Mouse (Mus musculus): ENCODE results near the gene Preb. TPM values are rescaled to one million over a fixed set of nuclear protein-coding genes. Genes with fewer than 3 reads are reported as not detected.

The Preb gene
- polyA plus RNA-seq, 1 experiment from 2014 or later: 124 TPM

DNA sequence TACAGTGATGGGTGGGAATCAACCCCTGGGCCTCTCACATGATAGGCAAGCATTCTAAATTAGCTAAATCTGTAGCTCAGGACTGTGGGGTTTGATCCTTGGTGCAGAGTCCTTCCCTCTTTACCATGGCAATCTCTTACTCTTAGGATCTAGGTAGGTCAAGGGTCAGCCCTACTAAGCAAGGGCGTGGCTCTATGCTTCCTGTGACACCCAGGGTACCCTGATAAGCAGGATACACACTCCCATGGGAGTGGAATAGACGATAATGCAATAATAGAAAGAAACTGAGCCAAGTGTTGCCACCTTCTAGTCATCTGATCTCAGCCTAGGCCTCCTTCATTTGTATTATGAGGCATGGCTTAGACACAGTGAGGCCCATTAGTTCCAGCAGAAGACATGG, 9.3 kb upstream of the Preb start:
- 67% methylated on average over 2 of the region's 2 CpGs for WGBS
- no peak overlapping the region for H3K9ac ChIP-seq
- no peaks in the 10 kb centered on the region for H3K4me1 ChIP-seq (replicated peaks)
- ATAC-seq (ENCODE audit: low FRiP score, low read depth): no peak
- no peak overlapping the region for H3K4me2 ChIP-seq
- H3K9me3 ChIP-seq: no peaks in the 10 kb centered on the region
- H3K36me3 ChIP-seq: no peaks in the 10 kb centered on the region
- no peak overlapping the region for H3K27ac ChIP-seq (replicated peaks)
- no peak overlapping the region for H3K4me3 ChIP-seq
- no peaks in the 10 kb centered on the region for H3K27me3 ChIP-seq

- Histone ChIP-seq H3K27me3 (no peaks in the 10 kb centered on the region), H3K36me3 (no peaks in the 10 kb centered on the region), H3K4me2 (no peak within 1 kb of the TSS), H3K27ac (replicated peaks) (no peak within 1 kb of the TSS), H3K9me3 (no peaks in the 10 kb centered on the region), H3K4me3 (no peak within 1 kb of the TSS), H3K9ac (no peak within 1 kb of the TSS), H3K4me1 (replicated peaks) (no peaks in the 10 kb centered on the region)
- 67% methylated on average over 8 of the region's 8 CpGs for whole genome bisulfite sequencing
- no peak for ATAC-seq (ENCODE audit: low FRiP score, low read depth)
Measured at GRCm38 (mm10) chr5:30968416-30968815, 8.3 kb upstream of the Preb start, which contains the start of gene Tcf23. Gene Tcf23 (plus strand): TSS chr5:30968662.

DNA sequence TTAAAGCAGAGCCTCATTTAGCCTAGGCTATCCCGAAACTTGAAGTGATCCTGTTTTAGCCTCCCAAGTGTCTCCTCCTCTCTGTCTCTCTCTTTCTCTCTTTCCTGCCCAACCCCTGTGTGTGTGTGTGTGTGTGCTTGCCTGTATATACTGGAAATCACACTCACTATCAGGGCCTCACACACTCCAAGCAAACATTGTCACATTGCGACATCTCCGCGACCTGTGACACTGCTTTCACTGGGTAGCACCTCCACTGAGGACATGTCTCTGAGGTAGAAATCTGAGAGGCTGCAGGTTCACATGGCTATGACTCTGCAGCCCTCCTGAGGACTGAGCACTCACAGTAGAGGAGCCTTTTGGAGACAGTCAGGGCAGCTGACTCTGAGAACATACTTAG, 6.0 kb upstream of the Preb start:
- Histone ChIP-seq H3K27me3 (no peaks in the 10 kb centered on the region), H3K4me2 (no peak overlapping the region), H3K9me3 (no peaks in the 10 kb centered on the region), H3K4me1 (replicated peaks) (no peaks in the 10 kb centered on the region), H3K9ac (no peak overlapping the region), H3K36me3 (no peaks in the 10 kb centered on the region), H3K4me3 (no peak overlapping the region), H3K27ac (replicated peaks) (no peak overlapping the region)
- 91% methylated on average over 4 of the region's 4 CpGs for WGBS
- ATAC-seq (ENCODE audit: low FRiP score, low read depth): no peak

- Histone ChIP-seq H3K27ac (replicated peaks) (no peak overlapping the region), H3K4me2 (no peak overlapping the region), H3K9ac (no peak overlapping the region), H3K9me3 (no peaks in the 10 kb centered on the region), H3K4me1 (replicated peaks) (peaks cover 6% of the 10 kb centered on the region), H3K27me3 (no peaks in the 10 kb centered on the region), H3K36me3 (no peaks in the 10 kb centered on the region), H3K4me3 (no peak overlapping the region)
- no peak for ATAC-seq (ENCODE audit: low FRiP score, low read depth)
- 59% methylated on average over 3 of the region's 3 CpGs for WGBS
Measured at GRCm38 (mm10) chr5:30963916-30964315, 3.8 kb upstream of the Preb start.

DNA sequence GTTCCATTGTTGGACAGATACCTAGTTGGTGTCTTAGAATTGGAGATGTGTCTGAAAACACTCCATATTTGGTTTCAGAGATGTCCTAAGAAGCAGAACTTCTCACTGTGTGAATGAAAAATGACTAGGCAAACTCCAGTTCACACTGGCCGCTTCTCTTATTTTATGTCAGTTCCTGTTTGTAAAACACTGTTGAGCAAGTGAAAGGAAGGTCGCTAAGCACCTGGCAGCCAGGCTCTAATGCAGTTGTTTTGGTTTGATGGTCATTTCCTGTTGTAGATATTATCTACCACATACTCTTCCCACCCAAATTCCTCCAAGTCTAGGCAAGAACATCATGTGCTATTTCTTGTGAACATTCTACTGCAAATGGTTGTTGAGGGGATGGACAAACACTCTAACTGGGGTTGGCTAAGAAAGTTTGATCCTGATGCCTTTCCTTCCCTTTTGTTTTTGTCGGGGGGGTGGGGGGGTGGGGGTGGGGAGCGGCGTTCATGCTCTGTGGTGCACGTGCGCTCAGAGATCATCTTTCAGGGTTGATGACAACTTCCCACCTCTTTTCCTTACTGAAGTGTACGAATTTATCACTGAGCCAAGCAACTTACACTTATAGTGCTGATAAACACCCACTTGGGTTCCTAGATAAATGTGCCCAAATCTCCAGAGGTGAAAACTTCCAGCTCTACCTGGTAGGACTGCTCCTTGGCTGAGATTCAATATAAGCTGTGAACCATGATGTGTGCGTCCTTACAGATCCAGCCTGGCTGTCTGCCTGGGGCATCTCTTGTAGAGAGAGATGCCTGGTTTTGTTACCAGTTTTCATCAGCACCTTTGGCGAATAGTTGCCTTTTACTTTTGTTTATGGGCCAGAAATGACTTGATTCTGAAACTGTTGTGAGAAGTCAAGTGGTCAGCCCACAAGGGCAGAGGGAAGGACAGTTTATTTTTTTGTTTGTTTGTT, 1.7 kb upstream of the Preb start:
- Histone ChIP-seq H3K4me2 (no peak overlapping the region), H3K36me3 (peaks cover 13% of the 10 kb centered on the region), H3K9ac (no peak overlapping the region), H3K9me3 (no peaks in the 10 kb centered on the region), H3K27ac (replicated peaks) (no peak overlapping the region), H3K27me3 (no peaks in the 10 kb centered on the region), H3K4me3 (no peak overlapping the region), H3K4me1 (replicated peaks) (peaks cover 24% of the 10 kb centered on the region)
- no peak for ATAC-seq (ENCODE audit: low FRiP score, low read depth)
- WGBS: 82% methylated on average over 10 of the region's 10 CpGs

DNA sequence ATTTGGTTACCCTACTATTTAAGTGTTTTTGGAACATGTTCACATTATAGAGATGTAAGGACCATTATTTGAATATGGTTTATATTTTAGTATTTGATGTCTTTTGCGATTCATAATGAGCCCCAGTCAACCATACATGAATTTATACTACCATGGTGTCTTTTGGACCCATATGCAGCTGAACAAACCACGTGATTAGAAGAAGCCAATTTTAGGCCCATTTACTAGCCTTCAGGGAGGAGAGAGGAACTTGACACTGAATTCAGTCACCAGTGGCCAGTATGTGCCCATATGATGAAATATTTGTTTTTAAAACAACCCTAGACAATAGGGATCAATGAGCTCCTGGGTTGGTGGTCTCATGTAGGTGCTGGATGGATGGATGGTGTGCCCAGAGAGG, 653 bp upstream of the Preb start:
- peak overlapping the region; percentile 69 for H3K4me2 ChIP-seq
- 86% methylated on average over 2 of the region's 2 CpGs for WGBS
- H3K27me3 ChIP-seq: no peaks in the 10 kb centered on the region
- H3K9ac ChIP-seq: no peak overlapping the region; the same call in 1 of the 2 replicates
- peak overlapping the region; percentile 76; the same call in 1 of the 2 replicates for H3K27ac ChIP-seq (replicated peaks)
- peaks cover 24% of the 10 kb centered on the region for H3K4me1 ChIP-seq (replicated peaks)
- H3K4me3 ChIP-seq: peak overlapping the region; percentile 69
- peaks cover 16% of the 10 kb centered on the region for H3K36me3 ChIP-seq
- no peak for ATAC-seq (ENCODE audit: low FRiP score, low read depth)
- H3K9me3 ChIP-seq: no peaks in the 10 kb centered on the region

DNA sequence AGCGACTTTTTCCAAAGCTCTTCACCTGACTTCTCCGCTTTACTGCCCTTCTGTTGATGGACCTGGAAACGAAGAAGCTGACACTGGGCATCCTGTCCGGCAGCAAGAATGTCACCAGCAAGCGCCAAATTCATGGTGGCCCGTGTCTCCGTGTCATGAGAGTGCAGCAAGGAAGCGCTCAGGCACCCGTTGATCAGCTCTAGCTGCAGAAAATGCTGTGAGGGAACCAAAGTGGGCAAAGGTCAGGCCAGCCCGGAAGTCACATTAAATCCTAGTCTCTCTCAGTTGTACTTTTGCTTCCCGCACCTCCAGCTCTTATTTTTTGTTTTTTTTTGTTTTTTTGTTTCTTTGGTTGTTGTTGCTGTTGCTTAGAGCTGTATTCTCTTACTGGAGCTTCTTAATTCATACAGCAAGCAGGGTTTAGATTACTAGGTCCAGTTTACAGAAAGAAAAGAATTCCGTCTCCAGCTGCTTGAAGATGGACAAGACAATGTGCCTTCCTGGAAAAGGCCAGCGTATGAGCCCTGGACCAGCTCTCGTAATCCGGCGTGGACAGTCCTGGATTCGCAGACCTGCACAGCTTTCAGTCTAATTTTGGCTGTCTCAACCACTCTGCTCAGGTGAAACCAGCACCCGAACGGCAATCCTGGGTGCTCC, 835 bp downstream of the Preb start:
- no peak; the same call in 1 of the 2 replicates for ATAC-seq (ENCODE audit: low FRiP score, low read depth)

GRCm38 (mm10) chr5:30957891-30958290, 2.3 kb downstream of the Preb start:
- 95% methylated on average over 6 of the region's 6 CpGs for WGBS
- Histone ChIP-seq H3K4me2 (peak overlapping the region; percentile 69; the same call in 1 of the 2 replicates), H3K4me3 (no peak overlapping the region), H3K27me3 (no peaks in the 10 kb centered on the region), H3K9ac (no peak overlapping the region), H3K36me3 (peaks cover 34% of the 10 kb centered on the region), H3K27ac (replicated peaks) (no peak overlapping the region), H3K4me1 (replicated peaks) (peaks cover 24% of the 10 kb centered on the region), H3K9me3 (no peaks in the 10 kb centered on the region)
- ATAC-seq (ENCODE audit: low FRiP score, low read depth): no peak

More for the DNA sequence above, 835 bp downstream of the Preb start:
- Histone ChIP-seq H3K4me1 (replicated peaks) (peaks cover 24% of the 10 kb centered on the region), H3K4me2 (peak overlapping the region; percentile 69), H3K36me3 (peaks cover 27% of the 10 kb centered on the region), H3K27me3 (no peaks in the 10 kb centered on the region), H3K4me3 (peak overlapping the region; percentile 69), H3K27ac (replicated peaks) (peak overlapping the region; percentile 87), H3K9me3 (no peaks in the 10 kb centered on the region), H3K9ac (peak overlapping the region; percentile 75)
- WGBS: 38% methylated on average over 19 of the region's 19 CpGs

GRCm38 (mm10) chr5:30955751-30956150, 4.4 kb downstream of the Preb start:
- no peak overlapping the region for H3K9ac ChIP-seq
- 93% methylated on average over 6 of the region's 6 CpGs for WGBS
- no peak for ATAC-seq (ENCODE audit: low FRiP score, low read depth)
- H3K27ac ChIP-seq (replicated peaks): no peak overlapping the region
- peaks cover 36% of the 10 kb centered on the region for H3K36me3 ChIP-seq
- no peaks in the 10 kb centered on the region for H3K9me3 ChIP-seq
- no peak overlapping the region for H3K4me3 ChIP-seq
- H3K4me2 ChIP-seq: no peak overlapping the region
- peaks cover 28% of the 10 kb centered on the region for H3K4me1 ChIP-seq (replicated peaks)
- no peaks in the 10 kb centered on the region for H3K27me3 ChIP-seq

- no peak overlapping the region for H3K9ac ChIP-seq
- H3K27me3 ChIP-seq: no peaks in the 10 kb centered on the region
- H3K9me3 ChIP-seq: no peaks in the 10 kb centered on the region
- WGBS: 96% methylated on average over 9 of the region's 9 CpGs
- H3K36me3 ChIP-seq: peaks cover 36% of the 10 kb centered on the region
- H3K27ac ChIP-seq (replicated peaks): no peak overlapping the region
- H3K4me3 ChIP-seq: no peak overlapping the region
- H3K4me1 ChIP-seq (replicated peaks): peaks cover 36% of the 10 kb centered on the region
- no peak overlapping the region for H3K4me2 ChIP-seq
- no peak for ATAC-seq (ENCODE audit: low FRiP score, low read depth)
Measured at GRCm38 (mm10) chr5:30954556-30954955, 5.6 kb downstream of the Preb start.

- Histone ChIP-seq H3K9ac (no peak overlapping the region), H3K4me2 (no peak overlapping the region), H3K27ac (replicated peaks) (no peak overlapping the region), H3K9me3 (no peaks in the 10 kb centered on the region), H3K36me3 (peaks cover 36% of the 10 kb centered on the region), H3K4me1 (replicated peaks) (peaks cover 36% of the 10 kb centered on the region), H3K27me3 (no peaks in the 10 kb centered on the region), H3K4me3 (no peak overlapping the region)
- no peak for ATAC-seq (ENCODE audit: low FRiP score, low read depth)
- 94% methylated on average over 6 of the region's 6 CpGs for WGBS
Measured at GRCm38 (mm10) chr5:30954065-30954464, 6.1 kb downstream of the Preb start.

GRCm38 (mm10) chr5:30952551-30952950, 7.6 kb downstream of the Preb start:
- H3K4me2 ChIP-seq: no peak overlapping the region
- H3K27ac ChIP-seq (replicated peaks): no peak overlapping the region
- H3K9me3 ChIP-seq: no peaks in the 10 kb centered on the region
- peaks cover 26% of the 10 kb centered on the region for H3K4me1 ChIP-seq (replicated peaks)
- H3K9ac ChIP-seq: no peak overlapping the region
- whole genome bisulfite sequencing: 88% methylated on average over 5 of the region's 5 CpGs
- no peaks in the 10 kb centered on the region for H3K27me3 ChIP-seq
- peaks cover 26% of the 10 kb centered on the region for H3K36me3 ChIP-seq
- ATAC-seq (ENCODE audit: low FRiP score, low read depth): no peak
- H3K4me3 ChIP-seq: no peak overlapping the region
